Mouse (Mus musculus): ENCODE data around the gene Med12. TPM values are rescaled to one million over a fixed set of nuclear protein-coding genes. Genes with fewer than 3 reads are reported as not detected.
A peak's percentile ranks its signal among the peaks of the same experiment; 100 is the strongest.

The Med12 gene
- total RNA-seq (2012; rRNA removed) (20.9 and 23.1 TPM in 2 replicates), polyA plus RNA-seq (2012; ENCODE audit: insufficient read depth in 1 of 2, insufficient read length in 2 of 2, low read depth in 1 of 2, low replicate concordance in 2 of 2, missing spikeins in 1 of 2) (10 to 100 TPM in 1 of 2 experiments, not detected in 1; 68.0 TPM)

- TF ChIP-seq TCF12 (IDR thresholded peaks at IDR 0.05; ENCODE audit: low read depth, low read length) = 0 out of 2 replicates have a peak, but pooled peaks have one; percentile 17
- TF ChIP-seq USF2 (IDR thresholded peaks at IDR 0.05; ENCODE audit: borderline replicate concordance in 1 of 2, insufficient read depth in 1 of 2, low read depth in 1 of 2, low read length in 2 of 2) = no peak
- peak; percentile 92 for TF ChIP-seq MAZ (IDR thresholded peaks at IDR 0.05; ENCODE audit: low read depth, low read length)
- TF ChIP-seq POLR2AphosphoS5 (IDR thresholded peaks at IDR 0.05; ENCODE audit: borderline replicate concordance, low read depth, low read length) = no peak
- no peak for TF ChIP-seq ZNF384 (IDR thresholded peaks at IDR 0.05; ENCODE audit: low read depth, low read length)
- TF ChIP-seq NRF1 (IDR thresholded peaks at IDR 0.05; ENCODE audit: insufficient read depth, low read depth, low read length, poor library complexity, severe bottlenecking) = 0 out of 2 replicates have a peak, but pooled peaks have one; percentile 11
- peak; percentile 63 for TF ChIP-seq HCFC1 (IDR thresholded peaks at IDR 0.05; ENCODE audit: low read depth, low read length)
- TF ChIP-seq RCOR1 (IDR thresholded peaks at IDR 0.05; ENCODE audit: low read depth, low read length) = no peak
- peak in 1 of 2 experiments; percentile 78; a peak in 3 of 4 replicates for TF ChIP-seq POLR2A (IDR thresholded peaks at IDR 0.05; ENCODE audit: control insufficient read depth in 1 of 2, insufficient read depth in 1 of 2, low read depth in 1 of 2, low read length in 2 of 2, poor library complexity in 1 of 2)
- TF ChIP-seq TBP (IDR thresholded peaks at IDR 0.05; ENCODE audit: low read depth, low read length) = peak; percentile 61
- peak; percentile 46; the same call in 1 of the 2 replicates for TF ChIP-seq SIN3A (IDR thresholded peaks at IDR 0.05; ENCODE audit: low read length)
- no peak for TF ChIP-seq EP300 (IDR thresholded peaks at IDR 0.05; ENCODE audit: low read depth in 1 of 2, low read length in 2 of 2)
- no peak for TF ChIP-seq MAFK (IDR thresholded peaks at IDR 0.05; ENCODE audit: borderline replicate concordance, low read depth, low read length)
- peak; percentile 40; the same call in 1 of the 2 replicates for TF ChIP-seq MXI1 (IDR thresholded peaks at IDR 0.05; ENCODE audit: low read depth, low read length)
- peak; percentile 59 for TF ChIP-seq NELFE (IDR thresholded peaks at IDR 0.05; ENCODE audit: low read depth, low read length)
- TF ChIP-seq POLR2AphosphoS2 (IDR thresholded peaks at IDR 0.05; ENCODE audit: low read length) = peak; percentile 44; the same call in 1 of the 2 replicates
- TF ChIP-seq KAT2A (conservative IDR thresholded peaks at IDR 0.05; ENCODE audit: low read depth, low read length) = no peak; the same call in 1 of the 2 replicates
- TF ChIP-seq ZMIZ1 (IDR thresholded peaks at IDR 0.05; ENCODE audit: low read depth, low read length) = peak; percentile 52; the same call in 1 of the 2 replicates
- TF ChIP-seq ETS1 (IDR thresholded peaks at IDR 0.05; ENCODE audit: low read depth, low read length) = no peak
- no peak for TF ChIP-seq BHLHE40 (IDR thresholded peaks at IDR 0.05; ENCODE audit: borderline replicate concordance, low read depth, low read length)
- Histone ChIP-seq H3K4me1 (ENCODE audit: control insufficient read depth in 1 of 2, insufficient read depth in 2 of 2, low read length in 2 of 2) (peaks cover 1 to 9% of the 10 kb centered on the region in 2 experiments; a peak in 3 of 4 replicates), H3K27me3 (ENCODE audit: control insufficient read depth in 1 of 2, insufficient read depth in 2 of 2, low read length in 2 of 2) (no peaks in the 10 kb centered on the region), H3K4me3 (ENCODE audit: control insufficient read depth in 1 of 2, insufficient read depth in 1 of 2, low read depth in 2 of 2, low read length in 2 of 2) (peak within 1 kb of the TSS; percentile 93 to 98), H3K27ac (ENCODE audit: control insufficient read depth, low read depth, low read length) (peak within 1 kb of the TSS; percentile 80), H3K9ac (ENCODE audit: control insufficient read depth, low read depth, low read length, poor library complexity, severe bottlenecking) (peak within 1 kb of the TSS; percentile 99), H3K79me2 (ENCODE audit: control insufficient read depth, insufficient read depth, low read length, poor library complexity) (peaks cover 8% of the 10 kb centered on the region), H3K36me3 (ENCODE audit: control insufficient read depth in 1 of 2, insufficient read depth in 2 of 2, low read length in 2 of 2) (peaks cover 0 to 6% of the 10 kb centered on the region in 2 experiments; a peak in 3 of 4 replicates), H3K9me3 (replicated peaks; ENCODE audit: insufficient read depth, low read length) (no peaks in the 10 kb centered on the region)
- DNase-seq (ENCODE audit: low read depth, low spot score) = peak; percentile 91
These were observed at the start of gene Med12 for GRCm38 (mm10) chrX:101273875-101274738. Med12 (plus strand) TSS chrX:101274030.

All from MEL (cell line).